Mouse (Mus musculus): Measurements from ENCODE around the gene Rab34. TPM values are rescaled to one million over a fixed set of nuclear protein-coding genes. Genes with fewer than 3 reads are reported as not detected.
"Not testable (repeated sequence)": the region's sequence is repeated elsewhere in the genome, so short reads cannot be mapped to it uniquely, and the experiment has no call there.

Gene Rab34
- polyA plus RNA-seq, 1 experiment from 2014 or later = 59.0 TPM

DNA sequence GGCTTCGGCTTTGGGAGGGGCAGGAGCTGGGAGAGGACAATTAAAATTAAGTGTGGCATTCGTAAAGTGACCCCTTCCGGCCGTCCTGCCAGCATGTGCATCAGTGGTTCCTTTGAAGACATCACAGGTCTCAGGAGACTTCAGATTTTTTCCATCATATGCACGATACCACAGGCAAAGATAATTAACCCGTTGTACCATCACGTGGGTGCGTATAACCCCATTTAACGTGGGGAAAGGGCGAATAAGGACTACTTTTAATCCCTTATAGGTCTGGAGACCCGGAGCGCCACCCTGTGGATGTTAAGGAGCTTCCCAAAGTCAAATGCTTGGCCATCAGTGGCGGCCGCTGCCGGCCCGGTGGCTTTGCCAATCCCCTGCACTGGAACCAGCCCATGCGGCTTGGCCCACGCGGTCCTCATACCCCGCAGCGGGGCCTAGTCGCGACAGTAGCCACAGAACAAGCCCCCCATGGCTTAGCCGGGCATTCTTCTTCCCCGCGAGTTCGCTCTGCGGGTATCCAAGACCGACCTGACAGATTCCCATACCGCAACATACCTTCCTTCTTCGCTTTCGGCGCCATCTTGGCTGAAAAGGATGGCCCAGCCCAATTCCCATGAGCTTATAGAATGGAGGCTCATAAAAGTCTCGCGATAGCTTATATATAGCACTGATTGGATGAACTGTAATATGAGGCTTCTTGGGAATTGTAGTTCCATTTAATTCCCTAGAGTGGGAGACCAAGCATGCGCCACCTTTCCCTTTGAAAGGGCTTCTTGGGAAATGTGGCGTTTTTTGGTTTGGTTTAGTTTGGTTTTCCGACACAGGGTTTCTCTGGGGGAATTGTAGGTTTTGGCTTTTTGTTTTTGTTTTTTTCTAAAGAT lies 5.0 kb upstream of the Rab34 start, which contains the start of gene Rpl23a:
Rpl23a (minus strand) TSS at position 624 of the 884 bp plus-strand sequence.
- TF ChIP-seq EP300 (optimal IDR thresholded peaks at IDR 0.05) (peak; percentile 97), CTCF (IDR thresholded peaks at IDR 0.05; ENCODE audit: low read depth) (peak; percentile 61)
- Histone ChIP-seq H3K27me3 (ENCODE audit: control insufficient read depth, insufficient read depth, low read length) (no peaks in the 10 kb centered on the region), H3K36me3 (ENCODE audit: control insufficient read depth, insufficient read depth, low read length) (peaks cover 3% of the 10 kb centered on the region; the same call in 1 of the 2 replicates), H3K4me1 (replicated peaks; ENCODE audit: control insufficient read depth, insufficient read depth) (no peaks in the 10 kb centered on the region), H3K27ac (replicated peaks) (peak within 1 kb of the TSS; percentile 92), H3K4me3 (ENCODE audit: low read depth, low read length) (peak within 1 kb of the TSS; percentile 84), H3K9me3 (ENCODE audit: control insufficient read depth, low read length) (no peaks in the 10 kb centered on the region), H3K4me2 (replicated peaks; ENCODE audit: low read depth) (peak within 1 kb of the TSS; percentile 63), H3K9ac (ENCODE audit: low read length) (peak within 1 kb of the TSS; percentile 91)
- DNase-seq (ENCODE audit: low spot score) (peak; percentile 83), ATAC-seq (ENCODE audit: low FRiP score, low TSS enrichment) (peak; percentile 90)
- WGBS = under 1% methylated on average over 38 of the region's 38 CpGs

DNA sequence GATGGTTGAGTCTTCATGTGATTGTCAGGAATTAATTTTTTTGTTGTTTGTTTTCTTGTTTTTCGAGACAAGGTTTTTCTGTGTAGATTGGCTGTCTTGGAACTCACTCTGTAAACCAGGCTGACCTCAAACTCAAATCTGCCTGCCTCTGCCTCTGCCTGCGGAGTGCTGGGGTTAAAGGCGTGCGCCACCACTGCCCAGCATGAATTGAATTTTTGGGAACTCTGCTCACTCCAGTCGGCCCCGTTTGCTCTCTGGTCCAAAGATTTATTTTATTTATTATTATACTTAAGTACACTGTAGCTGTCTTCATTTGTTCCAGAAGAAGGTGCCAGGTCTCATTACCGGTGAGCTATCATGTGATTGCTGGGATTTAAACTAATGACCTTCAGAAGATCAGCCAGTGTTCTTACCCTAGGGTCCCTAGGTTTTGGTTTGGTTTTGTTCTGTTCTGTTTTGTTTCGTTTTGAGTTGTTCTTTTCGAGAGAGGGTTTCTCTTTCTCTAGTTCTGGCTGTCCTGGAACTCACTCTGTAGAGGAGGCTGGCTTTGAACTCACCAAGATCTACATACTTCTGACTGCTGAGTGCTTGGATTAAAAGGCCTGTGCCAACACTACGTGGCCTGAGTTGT lies 4.2 kb upstream of the Rab34 start:
- H3K27ac ChIP-seq (replicated peaks) = no peak overlapping the region
- H3K36me3 ChIP-seq (ENCODE audit: control insufficient read depth, insufficient read depth, low read length) = peaks cover 3% of the 10 kb centered on the region; the same call in 1 of the 2 replicates
- no peaks in the 10 kb centered on the region for H3K27me3 ChIP-seq (ENCODE audit: control insufficient read depth, insufficient read depth, low read length)
- H3K4me3 ChIP-seq (ENCODE audit: low read depth, low read length) = peak overlapping the region; percentile 84; the same call in 1 of the 2 replicates
- H3K9ac ChIP-seq (ENCODE audit: low read length) = no peak overlapping the region
- H3K4me1 ChIP-seq (replicated peaks; ENCODE audit: control insufficient read depth, insufficient read depth) = no peaks in the 10 kb centered on the region
- 40% methylated on average over 10 of the region's 10 CpGs for WGBS
- H3K9me3 ChIP-seq (ENCODE audit: control insufficient read depth, low read length) = no peaks in the 10 kb centered on the region
- DNase-seq (ENCODE audit: low spot score) (no peak), ATAC-seq (ENCODE audit: low FRiP score, low TSS enrichment) (no peak; the same call in 1 of the 2 replicates)
- peak overlapping the region; percentile 63 for H3K4me2 ChIP-seq (replicated peaks; ENCODE audit: low read depth)
- TF ChIP-seq CTCF (IDR thresholded peaks at IDR 0.05; ENCODE audit: low read depth) (no peak; the same call in 1 of the 2 replicates), EP300 (optimal IDR thresholded peaks at IDR 0.05) (no peak)

DNA sequence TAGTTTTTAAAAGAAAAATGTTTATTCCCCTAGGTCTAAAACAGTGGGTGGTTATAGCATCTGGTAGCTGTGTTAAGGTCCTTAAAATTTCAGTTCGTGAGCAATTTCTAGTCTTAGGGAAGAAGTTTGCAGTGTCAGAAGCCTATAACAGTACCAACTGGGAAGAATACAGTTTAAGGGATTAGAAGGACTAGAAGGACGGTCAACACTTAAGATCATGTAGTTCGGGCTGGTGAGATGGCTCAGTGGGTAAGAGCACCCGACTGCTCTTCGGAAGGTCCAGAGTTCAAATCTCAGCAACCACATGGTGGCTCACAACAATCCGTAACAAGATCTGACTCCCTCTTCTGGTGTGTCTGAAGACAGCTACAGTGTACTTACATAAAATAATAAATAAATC lies 3.5 kb upstream of the Rab34 start:
- not testable (repeated sequence) for H3K4me2 ChIP-seq (replicated peaks; ENCODE audit: low read depth); H3K9ac ChIP-seq (ENCODE audit: low read length); H3K4me1 ChIP-seq (replicated peaks; ENCODE audit: control insufficient read depth, insufficient read depth); H3K27ac ChIP-seq (replicated peaks); ATAC-seq (ENCODE audit: low FRiP score, low TSS enrichment); H3K36me3 ChIP-seq (ENCODE audit: control insufficient read depth, insufficient read depth, low read length); H3K9me3 ChIP-seq (ENCODE audit: control insufficient read depth, low read length); H3K27me3 ChIP-seq (ENCODE audit: control insufficient read depth, insufficient read depth, low read length); H3K4me3 ChIP-seq (ENCODE audit: low read depth, low read length); DNase-seq (ENCODE audit: low spot score)
- WGBS = 91% methylated on average over 6 of the region's 6 CpGs

DNA sequence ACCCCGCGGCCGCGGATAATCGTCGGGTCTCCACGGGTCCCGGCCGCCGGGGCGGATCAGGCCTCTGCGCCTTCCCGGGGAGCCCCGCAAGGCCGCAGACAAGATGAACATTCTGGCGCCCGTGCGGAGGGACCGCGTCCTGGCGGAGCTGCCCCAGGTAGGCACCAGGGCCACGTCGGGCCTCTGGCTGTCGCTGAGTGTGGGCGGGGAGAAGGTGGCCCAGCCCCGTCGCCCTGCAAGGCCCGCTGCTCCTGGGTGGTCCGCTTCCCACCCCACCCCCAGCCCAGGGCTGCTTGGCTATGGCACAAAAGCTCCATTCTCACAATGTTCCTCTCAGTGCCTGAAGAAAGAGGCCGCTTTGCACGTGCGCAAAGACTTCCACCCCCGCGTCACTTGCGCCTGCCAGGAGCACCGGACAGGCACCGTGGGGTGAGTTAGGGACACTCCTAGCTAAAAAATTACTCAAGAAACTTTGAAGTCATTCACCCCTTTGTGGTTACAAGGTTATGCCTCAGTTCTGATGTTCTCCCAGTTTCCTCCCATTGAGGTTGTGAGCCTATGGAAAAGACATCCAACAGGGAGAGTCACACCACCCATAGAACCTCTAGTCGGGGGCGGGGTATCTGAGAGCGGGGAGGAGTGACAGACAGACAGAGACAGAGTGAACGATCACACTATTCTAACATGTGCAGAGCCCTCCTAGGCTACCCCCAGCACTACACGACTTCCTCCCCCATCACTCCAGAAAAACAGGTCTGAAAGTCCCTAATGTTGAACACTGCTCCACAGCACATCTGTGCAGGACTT lies 1.2 kb downstream of the Rab34 start:
- Histone ChIP-seq H3K27me3 (ENCODE audit: control insufficient read depth, insufficient read depth, low read length) (no peaks in the 10 kb centered on the region), H3K4me1 (replicated peaks; ENCODE audit: control insufficient read depth, insufficient read depth) (no peaks in the 10 kb centered on the region), H3K9ac (ENCODE audit: low read length) (peak overlapping the region; percentile 82), H3K27ac (replicated peaks) (peak overlapping the region; percentile 96), H3K36me3 (ENCODE audit: control insufficient read depth, insufficient read depth, low read length) (peaks cover 7% of the 10 kb centered on the region), H3K4me2 (replicated peaks; ENCODE audit: low read depth) (peak overlapping the region; percentile 88), H3K9me3 (ENCODE audit: control insufficient read depth, low read length) (no peaks in the 10 kb centered on the region), H3K4me3 (ENCODE audit: low read depth, low read length) (peak overlapping the region; percentile 72)
- DNase-seq (ENCODE audit: low spot score) = peak; percentile 75
- WGBS = under 1% methylated on average over 42 of the region's 42 CpGs
- no peak for TF ChIP-seq CTCF (IDR thresholded peaks at IDR 0.05; ENCODE audit: low read depth)
- no peak for TF ChIP-seq EP300 (optimal IDR thresholded peaks at IDR 0.05)
- peak; percentile 65 for ATAC-seq (ENCODE audit: low FRiP score, low TSS enrichment)

DNA sequence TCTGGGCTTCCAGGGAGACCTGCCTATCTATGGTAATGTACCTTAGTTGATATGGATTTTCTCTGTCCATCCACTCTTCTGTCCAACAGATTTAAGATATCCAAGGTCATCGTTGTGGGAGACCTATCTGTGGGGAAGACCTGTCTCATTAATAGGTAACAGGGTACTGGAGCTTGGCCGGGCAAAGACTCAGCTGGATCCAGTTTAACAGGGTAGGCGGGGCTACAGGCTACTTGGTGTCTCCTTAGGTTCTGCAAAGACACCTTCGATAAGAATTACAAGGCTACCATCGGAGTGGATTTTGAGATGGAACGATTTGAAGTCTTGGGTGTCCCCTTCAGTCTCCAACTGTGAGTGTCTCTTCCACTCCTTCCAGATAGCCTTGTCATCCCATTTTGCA lies 1.8 kb downstream of the Rab34 start:
- Histone ChIP-seq H3K27ac (replicated peaks) (no peak overlapping the region), H3K9ac (ENCODE audit: low read length) (no peak overlapping the region; the same call in 1 of the 2 replicates), H3K4me3 (ENCODE audit: low read depth, low read length) (no peak overlapping the region), H3K27me3 (ENCODE audit: control insufficient read depth, insufficient read depth, low read length) (no peaks in the 10 kb centered on the region), H3K4me1 (replicated peaks; ENCODE audit: control insufficient read depth, insufficient read depth) (no peaks in the 10 kb centered on the region), H3K36me3 (ENCODE audit: control insufficient read depth, insufficient read depth, low read length) (peaks cover 7% of the 10 kb centered on the region), H3K9me3 (ENCODE audit: control insufficient read depth, low read length) (no peaks in the 10 kb centered on the region), H3K4me2 (replicated peaks; ENCODE audit: low read depth) (peak overlapping the region; percentile 88)
- no peak for ATAC-seq (ENCODE audit: low FRiP score, low TSS enrichment)
- 49% methylated on average over 6 of the region's 6 CpGs for whole genome bisulfite sequencing
- DNase-seq (ENCODE audit: low spot score) = no peak
- TF ChIP-seq EP300 (optimal IDR thresholded peaks at IDR 0.05) = no peak
- no peak for TF ChIP-seq CTCF (IDR thresholded peaks at IDR 0.05; ENCODE audit: low read depth)
